Mouse (Mus musculus): ENCODE data around the gene Xkr8.
A peak's percentile ranks its signal among the peaks of the same experiment; 100 is the strongest.
"Not testable (repeated sequence)": the region's sequence is repeated elsewhere in the genome, so short reads cannot be mapped to it uniquely, and the experiment has no call there.

The Xkr8 gene

DNA sequence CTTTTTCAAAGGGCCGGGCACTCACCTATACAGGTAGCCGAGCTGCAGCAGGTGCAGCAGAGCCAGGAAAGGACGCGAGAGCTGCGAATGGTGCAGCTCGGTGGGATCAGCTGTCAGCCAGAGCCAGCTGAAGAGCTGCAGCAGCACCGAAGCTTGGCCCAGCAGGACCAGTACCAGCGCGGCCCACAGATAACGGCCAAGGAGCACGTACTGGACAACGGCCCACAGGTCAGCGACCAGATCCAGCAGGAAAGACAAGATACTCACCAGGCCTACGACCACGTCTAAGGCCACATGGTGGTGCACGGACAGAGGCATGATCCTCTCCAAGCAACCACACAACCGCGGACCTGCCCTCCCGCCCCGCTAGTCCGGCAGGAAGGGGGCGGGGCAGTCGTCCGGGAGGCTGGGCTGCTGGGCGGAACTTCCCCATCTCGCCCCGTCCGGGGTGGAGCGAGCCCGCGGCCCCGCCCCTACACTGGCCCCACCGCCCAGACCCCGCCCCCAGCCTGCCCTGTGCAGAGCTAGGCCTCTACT is at the start of gene Xkr8:
Gene Xkr8 (minus strand): TSS at position 399 of the 537 bp plus-strand sequence.
- peak in 1 of 2 experiments; percentile 62 for DNase-seq (ENCODE audit: low spot score in 2 of 2)

DNA sequence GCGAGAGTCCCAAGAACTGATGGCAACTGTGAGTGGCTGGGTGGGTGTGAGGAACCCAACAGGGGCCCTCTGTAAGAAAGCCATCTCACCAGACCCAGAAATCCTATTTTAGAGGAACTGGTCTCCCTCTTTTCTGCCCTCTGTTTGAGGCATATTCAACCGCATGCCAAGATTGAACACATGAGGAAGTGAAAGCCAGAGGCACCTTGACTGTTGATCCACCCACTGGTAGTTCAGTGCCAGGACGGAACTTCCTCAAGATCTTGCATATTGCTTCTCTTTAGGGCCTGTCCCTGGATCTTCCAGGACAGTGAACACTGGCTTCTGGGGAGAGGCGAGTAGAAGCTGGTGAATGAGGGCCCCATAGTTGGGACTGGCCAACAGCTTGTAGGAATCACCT is 47.9 kb upstream of the Xkr8 start:
- DNase-seq (ENCODE audit: low spot score in 2 of 2) = no peak

DNA sequence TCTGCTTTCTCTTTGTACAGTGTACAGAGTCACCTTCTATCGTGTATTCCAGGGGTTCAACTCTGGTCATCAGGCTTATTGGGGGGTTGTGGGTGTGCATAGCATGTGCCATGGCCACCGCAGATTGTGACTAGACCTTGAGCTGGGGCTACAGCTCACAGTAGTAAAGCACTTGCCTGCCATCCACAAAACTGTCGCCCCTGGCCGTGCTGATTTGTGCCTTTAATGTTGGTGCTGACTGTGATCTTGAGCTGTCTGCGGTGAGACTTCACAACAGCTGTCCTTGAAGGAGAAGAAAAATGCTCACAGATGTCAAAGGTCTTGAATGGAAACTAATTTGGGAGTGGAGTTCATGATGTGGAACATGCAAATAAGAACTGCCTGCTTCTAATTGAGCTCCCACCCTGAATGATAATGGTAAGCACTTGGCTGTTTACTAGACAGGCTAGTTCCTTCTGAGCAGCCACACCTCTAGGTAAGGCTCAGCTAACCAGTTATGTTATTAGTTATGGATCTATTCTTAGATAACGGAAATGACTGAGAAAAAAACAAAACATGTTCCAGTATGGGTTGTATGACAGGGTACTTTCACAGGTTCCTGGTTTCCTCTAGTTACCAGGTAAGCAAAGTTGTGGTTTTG is 46.3 kb upstream of the Xkr8 start:
- no peak for DNase-seq (ENCODE audit: low spot score in 2 of 2)

DNA sequence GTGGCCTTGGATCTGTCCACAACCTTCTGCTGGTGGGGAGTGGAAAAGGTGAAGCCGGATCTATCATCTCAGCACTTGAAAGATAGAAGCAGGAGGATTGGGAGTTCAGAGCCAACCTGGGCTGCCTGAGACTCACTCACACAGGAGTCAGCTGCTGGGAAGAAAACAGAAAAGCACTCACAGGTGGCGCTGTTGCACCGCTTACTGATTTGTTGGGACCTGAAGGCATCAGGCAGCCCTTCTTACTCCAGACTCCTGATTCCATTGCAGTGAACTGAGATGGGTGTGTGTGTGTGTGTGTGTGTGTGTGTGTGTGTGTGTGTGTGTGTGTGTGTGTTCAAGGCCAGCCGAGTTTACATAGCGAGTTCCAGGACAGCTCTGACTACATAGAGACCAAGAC is 44.4 kb upstream of the Xkr8 start:
- peak in 1 of 2 experiments; percentile 86 for DNase-seq (ENCODE audit: low spot score in 2 of 2)

DNA sequence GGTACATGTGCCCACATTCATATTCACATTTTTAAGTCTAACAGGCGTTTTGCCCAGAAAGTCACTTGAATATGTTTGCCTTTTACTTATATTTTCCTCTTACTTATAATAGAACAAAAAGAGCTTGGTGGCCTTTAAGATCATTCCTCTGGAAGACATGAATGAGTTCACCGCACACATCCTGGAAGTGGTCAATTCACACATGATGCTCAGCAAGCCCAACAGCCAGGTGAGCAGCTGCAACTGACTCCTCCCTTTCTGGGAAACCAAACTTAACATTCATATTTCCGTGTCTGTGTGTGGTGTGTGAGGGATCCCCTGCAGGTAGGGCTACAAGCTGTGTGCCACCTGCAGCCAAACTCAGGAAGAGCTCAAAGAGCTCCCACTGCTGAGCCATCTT is 42.6 kb upstream of the Xkr8 start:
- no peak for DNase-seq (ENCODE audit: low spot score in 2 of 2)

DNA sequence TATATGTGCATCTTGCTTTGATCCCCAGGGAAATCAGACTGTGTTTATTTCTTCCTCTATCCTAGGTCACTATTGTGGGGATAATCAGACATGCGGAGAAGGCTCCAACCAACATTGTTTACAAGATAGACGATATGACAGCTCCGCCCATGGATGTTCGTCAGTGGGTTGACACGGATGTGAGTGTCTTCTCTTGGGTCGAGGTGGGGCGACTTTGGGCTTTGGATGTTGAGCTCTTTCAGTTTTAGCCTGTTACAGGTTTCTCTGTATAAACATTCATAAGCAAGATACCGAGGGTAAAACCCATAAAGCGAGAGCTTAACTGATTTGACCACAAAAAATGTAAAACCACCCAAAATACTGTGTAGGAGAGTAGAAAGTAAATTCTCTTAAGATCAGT is 39.4 kb upstream of the Xkr8 start:
- no peak for DNase-seq (ENCODE audit: low spot score in 2 of 2)

DNA sequence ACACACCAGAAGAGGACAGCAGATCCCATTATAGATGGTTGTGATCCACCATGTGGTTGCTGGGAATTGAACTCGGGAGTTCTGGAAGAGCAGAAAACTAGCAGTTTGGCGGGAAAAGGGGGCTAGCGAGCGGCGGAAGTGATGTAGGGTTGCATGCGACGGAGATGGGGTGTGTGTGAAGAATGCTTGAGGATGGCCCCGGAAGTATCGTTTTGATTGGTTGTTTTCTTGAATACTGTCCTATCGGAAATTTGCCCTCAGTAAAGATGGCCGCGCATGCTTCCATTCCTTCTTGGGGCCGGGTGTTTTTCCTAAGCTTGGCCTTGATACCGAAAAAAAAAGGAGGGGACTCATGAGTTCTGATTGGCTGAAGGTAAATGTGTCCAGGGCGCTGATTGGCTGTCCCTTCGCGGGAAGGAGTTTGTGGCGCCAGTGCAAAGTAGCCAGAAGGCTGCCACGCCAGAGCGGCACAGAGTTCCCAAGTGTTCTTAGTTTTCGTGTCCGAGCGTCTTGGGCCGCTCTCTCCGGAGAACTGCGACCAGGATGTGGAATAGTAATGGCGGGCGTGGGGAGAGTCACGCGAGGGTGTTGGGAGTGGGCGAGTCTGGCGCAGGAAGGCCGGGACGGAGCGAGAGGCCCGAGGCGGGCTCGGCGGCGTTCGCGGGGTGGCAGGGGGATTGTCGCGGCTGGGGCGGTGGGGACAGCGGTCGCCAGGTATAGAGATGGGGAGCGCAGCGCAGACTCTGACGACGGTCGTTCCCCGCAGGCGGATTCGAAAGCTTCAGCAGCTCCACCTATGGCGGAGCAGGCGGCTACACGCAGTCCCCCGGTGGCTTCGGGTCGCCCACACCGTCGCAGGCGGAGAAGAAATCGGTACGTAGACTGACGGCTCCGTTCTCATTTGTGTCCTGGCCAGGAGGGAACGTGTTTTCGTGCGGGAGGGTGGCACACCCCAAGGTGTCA is 35.8 kb upstream of the Xkr8 start, which contains the start of gene Rpa2:
Gene Rpa2 (plus strand): TSS at position 419 of the 963 bp plus-strand sequence.
- peak; percentile 99 to 100 for DNase-seq (ENCODE audit: low spot score in 2 of 2)

DNA sequence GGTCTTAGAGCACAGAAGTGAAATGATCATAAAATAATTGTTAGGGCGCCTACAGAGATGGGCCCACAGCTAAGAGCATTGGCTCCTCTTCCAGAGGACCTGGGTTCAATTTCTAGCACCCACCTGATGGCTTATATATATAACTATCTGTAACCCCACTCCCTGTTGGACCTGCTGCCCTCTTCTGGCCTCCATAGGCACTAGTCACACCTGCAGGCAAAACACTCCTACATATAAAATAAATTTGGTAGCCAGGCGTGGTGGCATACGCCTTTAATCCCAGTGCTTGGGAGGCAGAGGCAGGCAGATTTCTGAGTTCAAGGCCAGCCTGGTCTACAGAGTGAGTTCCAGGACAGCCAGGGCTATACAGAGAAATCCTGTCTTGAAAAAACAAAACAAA is 30.8 kb upstream of the Xkr8 start:
- DNase-seq (ENCODE audit: low spot score in 2 of 2) = not testable (repeated sequence)

DNA sequence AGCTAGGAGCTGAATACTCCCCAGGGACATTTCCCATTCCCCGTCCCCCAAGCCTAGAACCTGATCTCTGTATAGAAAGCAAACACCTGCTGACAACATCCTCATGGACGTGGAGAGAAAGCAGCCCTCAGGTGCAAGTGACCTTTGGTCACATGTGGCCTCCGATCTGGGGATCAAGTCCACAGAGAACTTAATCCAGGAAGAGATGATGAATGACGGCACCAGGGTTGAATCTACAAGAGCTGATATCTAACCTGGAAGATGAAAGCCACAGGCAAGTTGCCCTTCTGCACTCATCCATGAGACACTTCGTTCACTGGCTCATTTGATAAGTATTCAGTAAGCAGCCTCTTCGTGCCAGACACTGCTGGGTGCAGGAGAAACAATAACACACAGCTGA is 30.3 kb upstream of the Xkr8 start:
- no peak for DNase-seq (ENCODE audit: low spot score in 2 of 2)

DNA sequence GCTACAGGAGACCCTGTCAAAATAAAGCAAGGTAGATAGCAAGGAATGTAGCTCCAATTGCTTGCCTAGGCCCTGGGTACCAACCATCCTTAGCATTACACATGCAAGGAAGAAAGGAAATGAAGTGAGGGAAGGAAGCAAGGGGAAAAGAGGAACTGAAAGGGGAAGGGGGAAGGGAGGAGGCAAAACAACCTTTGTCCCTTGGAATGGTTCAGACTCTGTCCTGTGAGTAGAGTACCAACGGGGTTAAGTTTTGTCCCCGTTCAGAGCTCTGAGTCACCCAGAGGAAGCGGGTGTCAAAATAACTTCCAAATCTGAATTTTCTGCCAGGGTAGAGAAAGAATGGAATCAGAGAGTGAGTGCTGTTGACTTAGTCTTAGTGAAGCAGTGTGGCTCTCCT is 27.9 kb upstream of the Xkr8 start:
- DNase-seq (ENCODE audit: low spot score in 2 of 2) = no peak

DNA sequence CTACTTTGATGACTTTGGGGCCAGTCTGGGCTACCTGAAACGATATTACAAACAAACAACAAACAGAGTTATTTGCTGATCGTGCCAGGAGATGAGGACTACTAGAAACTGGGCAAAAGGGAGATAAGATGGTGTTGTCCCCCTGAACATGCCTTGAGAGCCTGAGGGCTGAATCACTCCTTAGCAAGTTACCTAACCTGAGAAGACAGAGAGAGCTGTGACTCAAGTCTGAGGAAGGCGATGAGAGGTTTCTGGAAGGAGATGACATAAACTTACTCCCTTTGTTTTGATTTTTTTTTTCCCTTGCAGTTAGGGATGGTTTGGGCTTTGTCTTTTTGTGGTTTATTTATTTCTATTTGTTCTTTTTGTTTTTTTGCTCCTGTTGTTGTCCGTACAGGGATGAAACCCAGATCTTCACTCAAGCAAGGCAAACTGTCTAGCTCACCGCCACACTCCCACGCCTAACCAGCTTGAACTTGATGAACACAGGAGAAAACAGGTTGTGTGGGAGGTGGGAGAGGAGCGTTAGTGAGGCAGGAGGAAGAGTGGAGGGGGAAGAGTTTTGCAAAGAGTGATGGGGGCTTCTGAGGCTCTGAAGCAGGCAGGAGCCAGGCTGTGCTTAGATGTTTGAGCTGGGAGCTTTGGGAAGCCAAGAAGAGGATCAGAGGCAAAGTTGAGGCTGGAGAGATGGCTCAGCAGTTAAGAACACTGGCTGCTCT is 25.4 kb upstream of the Xkr8 start:
- DNase-seq (ENCODE audit: low spot score in 2 of 2) = peak; percentile 32 to 50

DNA sequence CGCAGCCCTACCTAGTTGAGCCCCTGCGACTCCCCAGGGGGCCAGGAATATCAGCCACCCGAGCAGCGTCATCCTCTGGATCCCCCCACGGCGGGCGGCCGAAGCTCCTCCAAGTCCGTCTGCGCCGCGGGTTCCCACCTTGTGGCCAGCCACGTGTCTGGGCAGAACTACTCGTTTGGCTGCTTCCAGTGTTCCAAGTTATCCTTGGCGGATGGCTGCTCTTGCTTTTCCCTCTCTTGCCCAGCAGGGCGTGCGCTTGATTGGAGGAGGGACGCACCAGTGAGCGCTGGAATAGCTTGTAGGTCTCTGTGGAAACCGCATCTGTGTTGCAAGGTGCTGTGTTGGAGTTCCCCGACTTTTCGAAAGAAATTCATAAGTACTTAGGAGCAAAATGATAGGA is 24.6 kb upstream of the Xkr8 start, which contains the start of gene Smpdl3b:
Gene Smpdl3b (minus strand): TSS at position 279 of the 400 bp plus-strand sequence.
- DNase-seq (ENCODE audit: low spot score in 2 of 2) = peak in 1 of 2 experiments; percentile 81

DNA sequence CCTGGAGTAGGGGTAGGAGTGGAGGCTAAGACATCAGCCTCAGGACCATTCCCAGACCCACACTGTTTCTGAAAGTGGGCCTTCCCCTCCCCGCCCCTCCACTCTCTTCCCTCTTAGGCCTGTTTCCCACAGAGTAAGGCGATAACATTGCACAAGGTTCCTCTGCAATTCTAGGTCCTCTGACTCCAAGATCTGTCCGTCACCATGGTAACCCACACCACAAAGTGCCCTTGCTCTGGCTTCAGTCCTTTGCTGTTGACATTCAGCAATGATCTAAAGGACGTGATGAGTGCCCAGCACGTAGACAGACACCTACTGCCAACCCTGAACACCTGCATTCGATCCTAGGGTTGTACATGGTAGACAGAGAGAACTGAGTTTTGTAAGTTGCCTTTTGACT is 20.6 kb upstream of the Xkr8 start:
- DNase-seq (ENCODE audit: low spot score in 2 of 2) = no peak

DNA sequence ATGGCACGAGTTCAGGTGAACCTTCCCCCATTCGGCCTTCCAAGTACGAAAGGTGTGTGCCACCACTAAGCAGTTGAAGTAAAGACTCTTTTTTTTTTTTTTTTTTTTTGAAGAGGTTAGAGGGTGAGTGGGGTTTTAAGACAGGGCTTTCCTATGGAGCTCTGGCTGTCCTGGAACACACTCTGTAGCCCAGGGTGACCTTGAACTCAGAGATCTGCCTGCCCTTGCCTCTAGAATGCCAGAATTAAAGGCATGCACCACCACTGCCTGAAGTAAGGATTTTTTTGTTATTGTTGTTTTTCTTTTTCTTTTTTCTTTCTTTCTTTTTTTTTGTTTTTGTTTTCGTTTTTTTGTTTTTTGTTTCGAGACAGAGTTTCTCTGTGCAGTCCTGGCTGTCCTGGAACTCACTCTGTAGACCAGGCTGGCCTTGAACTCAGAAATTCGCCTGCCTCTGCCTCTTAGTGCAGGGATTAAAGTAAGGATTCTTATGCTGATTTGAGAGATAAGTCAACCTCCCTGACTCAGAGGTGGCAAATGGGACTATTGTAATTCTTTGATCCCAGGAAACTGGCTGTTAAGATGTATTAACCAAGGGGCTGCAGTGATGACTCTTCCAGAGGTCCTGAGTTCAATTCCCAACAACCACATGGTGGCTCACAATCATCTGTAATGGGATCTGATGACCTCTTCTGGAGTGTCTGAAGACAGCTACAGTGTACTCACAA is 17.1 kb upstream of the Xkr8 start:
- DNase-seq (ENCODE audit: low spot score in 2 of 2) = no peak

DNA sequence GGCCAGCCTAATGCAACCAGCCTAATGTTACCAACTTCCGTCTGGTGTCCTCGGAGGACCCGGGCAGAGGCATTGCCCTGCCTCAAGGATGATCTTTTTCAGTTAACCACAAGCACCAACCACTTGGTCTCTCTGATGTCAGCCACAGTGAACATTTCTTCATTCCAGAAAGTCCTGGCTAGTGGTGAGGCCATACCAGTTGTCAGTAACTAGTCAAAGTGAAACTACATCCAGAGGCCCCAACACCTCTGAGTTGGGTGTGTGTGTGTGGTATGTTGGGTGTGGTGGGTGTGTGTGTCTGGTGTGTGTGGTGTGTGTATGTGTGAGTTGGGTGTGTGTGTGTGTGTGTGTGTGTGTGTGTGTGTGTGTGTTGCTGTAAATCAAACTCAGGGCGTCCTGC is 16.4 kb upstream of the Xkr8 start:
- no peak for DNase-seq (ENCODE audit: low spot score in 2 of 2)

DNA sequence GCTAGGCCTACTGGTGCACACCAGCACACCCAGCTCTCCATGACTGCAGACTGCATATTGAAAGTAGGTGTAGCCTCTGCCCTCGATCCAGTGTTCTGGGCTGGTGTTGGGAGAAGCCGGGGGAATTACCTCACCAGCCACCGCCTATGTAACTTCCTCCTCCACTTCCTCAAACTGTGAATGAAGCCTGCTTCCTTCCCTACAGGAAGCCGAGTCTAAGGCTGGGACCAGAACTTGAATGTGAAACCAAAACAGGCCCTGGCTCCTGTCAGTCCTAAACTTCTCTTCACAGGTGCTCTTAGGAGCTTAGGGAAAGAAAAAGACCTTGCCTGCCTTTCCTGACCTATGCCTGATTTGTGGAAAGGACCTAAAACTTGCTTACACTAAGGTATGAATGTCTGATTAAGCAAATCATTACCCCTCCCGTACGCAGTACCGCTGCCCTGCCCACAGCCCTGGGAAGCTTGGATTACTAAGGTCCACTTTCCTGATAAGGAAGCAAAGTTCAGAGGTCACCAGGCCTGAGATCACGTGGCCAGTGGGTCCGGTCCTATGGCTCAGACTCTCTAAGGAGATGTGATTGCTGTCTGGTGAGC is 15.4 kb upstream of the Xkr8 start:
- no peak for DNase-seq (ENCODE audit: low spot score in 2 of 2)

DNA sequence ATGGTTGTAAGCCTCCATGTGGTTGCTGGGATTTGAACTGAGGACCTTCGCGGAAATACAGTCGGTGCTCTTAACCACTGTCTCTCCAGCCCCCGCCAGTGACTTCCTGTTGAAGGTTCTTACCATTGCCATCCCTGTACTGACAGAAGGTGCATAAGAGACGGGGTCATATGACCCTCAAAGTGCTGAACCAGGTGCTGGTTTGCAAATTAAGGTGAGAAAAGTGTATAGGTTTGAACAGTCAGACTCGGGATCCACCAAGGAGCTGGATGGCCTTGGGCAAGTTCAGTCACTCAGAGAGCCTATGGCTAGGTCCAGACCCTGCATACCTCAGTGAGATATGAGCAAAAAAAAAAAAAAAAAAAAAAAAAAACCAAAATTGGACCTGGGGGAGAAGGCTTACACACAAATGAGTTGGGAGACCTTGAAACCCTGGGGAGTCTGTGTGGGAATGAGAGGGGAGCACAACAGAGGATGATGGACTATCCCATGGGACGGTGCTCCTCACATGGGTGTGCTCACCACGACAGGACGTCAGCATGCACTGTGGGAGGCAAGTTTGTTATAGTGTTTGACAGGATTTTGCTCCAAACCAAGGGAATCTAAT is 14.7 kb upstream of the Xkr8 start:
- no peak for DNase-seq (ENCODE audit: low spot score in 2 of 2)

DNA sequence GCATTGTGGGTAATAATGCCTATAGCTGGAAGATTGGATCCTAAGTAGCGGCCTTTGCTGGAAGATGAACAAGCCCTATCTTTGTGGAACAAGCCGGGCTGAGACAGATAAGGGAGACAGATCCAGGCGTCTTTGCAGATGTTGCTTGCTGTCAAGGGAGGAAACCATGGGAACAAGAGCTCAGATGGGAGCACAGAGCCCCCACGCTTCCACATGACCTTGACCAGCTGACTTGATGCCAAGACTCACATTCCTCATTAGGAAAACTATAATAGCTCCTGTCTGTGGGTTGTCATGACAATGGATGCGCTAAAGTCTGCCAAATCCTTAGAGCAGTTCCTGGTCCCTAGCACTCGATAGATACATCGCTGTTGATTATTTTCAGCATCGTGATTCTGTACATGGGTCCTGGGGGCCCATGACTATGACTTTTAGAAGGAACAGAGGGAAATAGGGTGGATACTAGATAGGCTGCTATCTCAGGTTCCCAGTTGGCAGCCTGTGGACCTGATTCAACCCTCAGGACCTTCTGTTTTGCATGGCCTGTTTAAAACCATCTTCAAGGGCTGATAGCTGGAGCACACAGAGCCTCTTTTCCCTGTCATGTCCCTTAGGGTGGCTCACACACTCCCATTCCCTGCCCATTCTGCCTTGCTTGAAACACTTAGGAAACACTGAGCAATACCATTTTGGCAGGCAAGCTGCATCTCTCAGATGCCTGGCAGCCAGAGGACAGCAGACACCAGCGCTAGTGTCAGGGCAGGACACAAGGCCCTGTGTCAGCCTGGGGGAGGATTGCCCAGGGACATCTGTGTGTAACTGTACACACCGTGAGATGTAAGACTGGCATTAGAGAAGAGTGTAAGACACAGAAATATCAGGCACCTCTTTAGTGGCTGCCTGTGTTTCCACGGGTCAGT is 11.9 kb upstream of the Xkr8 start:
- peak; percentile 70 to 78 for DNase-seq (ENCODE audit: low spot score in 2 of 2)

DNA sequence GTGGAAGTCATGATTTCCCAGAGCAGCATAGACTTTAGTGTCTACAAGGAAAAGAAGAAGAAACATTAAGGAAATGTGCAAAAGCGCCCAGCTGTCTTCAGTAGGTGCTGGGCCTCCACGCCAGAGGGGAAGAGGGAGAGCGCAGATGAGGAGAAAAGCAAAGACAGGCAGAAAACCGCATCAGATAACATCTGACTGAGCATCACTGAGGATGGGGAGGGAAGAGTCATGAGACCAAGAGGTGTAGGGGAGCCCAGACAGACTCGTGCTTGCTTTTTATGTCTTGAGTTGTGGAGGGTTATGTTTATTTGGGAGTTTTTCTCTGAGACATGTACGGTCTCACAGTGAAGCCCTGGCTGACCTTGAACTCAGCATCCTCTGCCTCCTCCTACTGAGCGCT is 9.1 kb upstream of the Xkr8 start:
- no peak for DNase-seq (ENCODE audit: low spot score in 2 of 2)
